Mouse (Mus musculus): ENCODE results near the gene Zfp683.

Zfp683 gene

DNA sequence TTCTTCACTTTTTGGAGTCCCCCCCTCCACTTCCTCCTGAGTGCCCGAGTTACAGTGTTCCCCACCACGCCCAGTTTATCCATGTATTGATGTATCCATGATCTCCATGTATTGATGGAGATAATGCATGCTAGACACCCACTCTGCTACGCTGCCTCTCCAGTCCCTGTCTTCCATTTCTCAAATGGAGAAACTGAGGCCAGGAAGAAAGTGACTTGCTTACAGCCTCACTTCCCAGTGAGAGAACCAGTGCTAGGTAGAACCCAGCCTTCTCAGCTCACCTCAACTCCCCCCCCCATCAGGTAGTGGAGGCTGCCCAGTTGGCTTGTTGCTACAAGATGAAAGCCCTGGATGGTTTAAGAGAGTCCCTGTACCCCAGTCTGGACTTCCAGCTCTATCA is at the start of gene Zfp683:
Zfp683 (plus strand) TSS at position 301 of the 400 bp plus-strand sequence.
- no peak for DNase-seq (ENCODE audit: low spot score)

DNA sequence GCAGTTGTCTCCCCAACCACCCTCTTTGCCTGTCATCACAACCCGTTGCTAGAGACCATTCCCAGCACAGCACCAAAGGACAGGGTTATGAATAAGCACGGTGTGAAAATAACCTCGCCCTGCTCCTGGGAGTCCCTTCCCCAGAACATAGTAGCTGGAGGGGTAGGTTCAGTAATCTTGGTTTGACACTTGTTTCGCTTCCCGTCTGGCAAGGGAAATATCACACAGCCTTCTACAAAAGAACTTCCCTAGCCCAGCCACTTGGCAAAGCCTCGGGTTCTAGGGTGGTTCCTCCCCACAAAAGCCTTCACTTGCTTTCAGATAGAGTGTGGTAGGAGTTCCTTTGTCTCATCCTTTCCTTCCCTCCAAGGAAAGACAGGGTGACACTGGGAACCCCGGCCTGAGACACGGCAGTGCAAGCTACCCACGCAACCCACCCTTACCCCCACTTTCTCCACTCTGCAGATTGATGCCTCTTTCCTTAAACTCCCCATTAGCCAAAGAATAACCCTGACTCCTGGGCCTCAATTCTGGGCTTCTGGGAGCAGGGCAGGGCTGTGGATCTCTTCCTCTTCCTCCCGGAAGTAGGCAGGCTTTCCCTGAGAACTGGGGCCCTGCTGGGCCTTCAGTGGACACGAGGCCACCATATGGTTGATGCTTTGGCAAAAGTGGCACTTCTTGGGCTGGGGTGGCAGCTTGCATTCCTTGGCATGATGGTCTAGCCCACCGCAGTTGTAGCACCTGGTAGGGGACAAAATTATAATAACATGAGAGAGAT is 47.9 kb upstream of the Zfp683 start:
- no peak for DNase-seq (ENCODE audit: low spot score)

DNA sequence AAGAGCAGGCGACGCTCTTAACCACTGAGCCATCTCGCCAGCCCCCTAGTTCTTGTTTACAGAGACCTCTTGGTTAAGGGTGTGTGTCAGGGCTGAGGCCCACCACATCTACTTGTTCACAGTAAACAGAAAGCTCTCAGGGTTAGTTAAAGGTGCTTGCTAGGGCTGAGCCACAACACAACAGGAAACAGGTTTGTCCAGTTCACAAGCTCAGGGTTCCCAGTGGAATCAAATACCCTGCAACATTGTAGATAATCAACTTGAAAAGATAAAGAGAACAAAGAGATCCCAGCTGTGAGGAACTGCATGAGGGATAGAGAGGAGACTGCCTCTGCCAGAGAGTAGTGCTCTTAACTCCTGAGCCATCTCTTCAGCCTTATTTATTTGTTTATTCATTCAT is 46.8 kb upstream of the Zfp683 start:
- no peak for DNase-seq (ENCODE audit: low spot score)

DNA sequence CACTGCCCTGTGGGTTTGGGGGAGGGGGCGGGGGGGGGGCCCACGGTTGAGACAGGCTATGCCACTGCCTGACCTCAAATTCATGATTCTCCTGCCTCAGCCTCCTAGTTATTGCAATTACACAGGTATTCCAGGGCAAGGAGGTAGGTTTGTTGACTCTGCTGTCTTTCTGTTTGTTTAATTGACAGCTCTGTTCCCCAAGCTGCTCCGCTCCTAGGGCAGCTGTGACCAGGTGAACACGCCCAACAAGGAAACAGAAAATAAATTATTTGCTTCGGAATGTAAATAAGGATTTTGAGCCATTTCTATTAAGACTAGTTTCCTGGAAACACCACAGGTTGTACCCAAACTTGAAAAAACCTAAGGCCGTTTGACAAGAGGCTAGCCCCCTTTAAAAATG is 43.9 kb upstream of the Zfp683 start:
- DNase-seq (ENCODE audit: low spot score): no peak

DNA sequence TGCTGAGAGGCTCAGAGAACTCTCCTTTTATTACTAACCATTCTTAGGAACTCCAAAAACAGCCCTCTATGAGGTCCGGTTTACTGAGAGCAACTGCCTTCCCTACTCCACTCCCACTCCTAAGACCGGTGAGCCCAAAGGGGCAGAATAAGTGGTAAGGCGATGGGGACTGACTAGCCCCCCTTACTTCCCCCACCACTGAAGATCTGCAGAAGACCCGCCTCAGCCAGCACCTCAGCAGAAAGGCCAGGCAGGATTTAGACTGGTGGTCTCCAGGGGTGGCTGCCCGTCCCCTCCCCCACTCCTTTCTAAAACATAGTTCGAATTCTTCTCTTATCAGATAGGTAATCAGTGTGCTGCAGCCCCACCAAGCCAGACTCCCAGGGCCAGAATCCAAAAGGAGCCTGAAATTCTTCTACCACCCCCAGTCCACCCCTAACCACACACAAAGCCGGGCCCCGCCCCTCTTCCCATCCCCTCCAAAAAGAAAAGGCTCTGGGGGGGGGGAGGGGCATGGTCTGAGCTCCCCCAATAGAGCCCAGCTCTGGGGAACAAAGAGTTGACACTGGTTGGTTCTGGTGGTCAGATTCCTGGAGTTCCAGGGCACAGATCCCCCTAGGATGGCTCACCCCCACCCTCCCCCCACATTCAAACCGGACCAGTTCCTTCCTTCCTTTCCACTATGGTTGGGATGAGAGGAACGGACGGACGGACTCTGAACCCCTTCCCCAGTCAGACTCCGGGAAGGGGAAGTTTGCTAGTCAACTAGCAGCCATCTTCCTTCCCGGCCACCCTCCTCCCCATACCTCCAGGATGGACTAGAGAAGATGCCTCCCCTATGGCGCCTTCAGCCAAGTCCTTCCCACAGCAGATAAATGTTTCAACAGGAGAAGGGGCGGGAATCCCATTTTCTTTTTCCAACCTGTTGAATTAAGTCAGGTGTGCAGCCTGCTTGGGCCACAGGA is 41.9 kb upstream of the Zfp683 start:
- DNase-seq (ENCODE audit: low spot score): peak; percentile 71

DNA sequence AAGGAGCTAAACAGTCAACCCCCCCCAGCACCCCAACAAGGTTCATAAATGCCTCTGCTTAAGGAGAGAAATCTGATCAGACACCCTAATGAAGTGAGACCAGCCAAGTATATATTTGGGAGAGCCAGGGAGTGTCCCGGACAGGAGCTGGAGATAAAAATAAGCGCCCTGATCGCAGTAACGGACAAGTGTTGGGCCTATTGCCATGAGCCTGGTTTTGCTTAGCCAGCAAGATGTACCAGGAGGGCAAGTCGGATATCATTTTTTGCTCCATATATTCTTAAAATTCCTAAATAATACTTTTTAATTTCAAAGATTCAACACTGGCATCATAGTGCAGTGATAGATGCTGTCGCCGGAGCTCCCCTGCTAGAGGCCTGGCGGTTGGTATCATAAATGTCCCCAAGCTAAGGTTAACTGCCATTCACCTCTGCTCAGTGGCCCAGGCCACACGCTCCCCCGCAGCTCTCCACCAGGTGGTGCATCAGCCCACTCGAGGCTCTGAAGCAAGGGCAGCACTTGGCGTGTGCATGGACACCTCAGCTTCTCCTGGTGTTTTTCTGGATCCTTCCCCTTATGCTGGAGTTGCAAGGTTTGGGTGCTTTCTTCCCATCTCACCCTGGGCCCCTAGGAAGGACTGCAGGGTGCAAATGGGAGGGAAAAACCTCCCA is 40.6 kb upstream of the Zfp683 start:
- DNase-seq (ENCODE audit: low spot score): peak; percentile 75

DNA sequence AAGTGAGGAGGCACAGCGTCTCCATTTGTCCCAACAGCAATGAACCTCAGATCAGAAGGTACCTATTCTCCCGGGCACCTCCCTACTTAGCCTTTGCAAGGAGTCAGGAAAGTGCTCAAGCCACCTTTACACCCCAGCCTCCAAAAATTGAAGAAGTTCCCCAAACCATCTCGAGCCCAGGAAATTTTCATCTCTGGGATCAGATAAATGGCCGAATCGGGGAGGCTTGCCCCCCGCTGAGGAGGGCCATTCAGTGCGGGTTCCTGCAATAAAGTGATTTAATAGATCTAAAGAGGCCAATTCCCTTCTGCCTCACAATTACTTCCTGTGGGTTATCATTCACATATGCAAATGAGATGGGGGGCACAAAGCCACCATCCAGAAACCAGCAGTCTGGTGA is 37.4 kb upstream of the Zfp683 start:
- DNase-seq (ENCODE audit: low spot score): no peak

DNA sequence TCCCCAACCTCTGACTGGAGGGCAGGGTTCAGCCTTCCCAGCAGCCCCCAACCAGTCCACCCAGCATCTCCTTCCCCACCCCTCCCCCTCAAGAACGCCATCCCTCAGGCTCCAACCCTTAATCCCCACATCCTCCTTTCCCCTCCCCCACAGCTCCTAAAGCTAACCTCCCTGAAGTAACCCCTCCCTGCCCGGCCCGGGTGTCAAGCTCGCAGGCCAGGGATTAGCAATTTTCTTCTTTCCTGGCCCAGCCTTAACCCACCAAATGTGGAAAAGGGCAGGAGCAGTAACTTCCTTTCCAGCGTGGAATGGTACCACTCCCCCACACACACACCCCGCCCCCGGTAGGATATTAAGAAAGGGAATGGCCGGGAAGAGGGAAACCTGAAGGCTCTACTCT is 36.9 kb upstream of the Zfp683 start:
- peak; percentile 89 for DNase-seq (ENCODE audit: low spot score)

DNA sequence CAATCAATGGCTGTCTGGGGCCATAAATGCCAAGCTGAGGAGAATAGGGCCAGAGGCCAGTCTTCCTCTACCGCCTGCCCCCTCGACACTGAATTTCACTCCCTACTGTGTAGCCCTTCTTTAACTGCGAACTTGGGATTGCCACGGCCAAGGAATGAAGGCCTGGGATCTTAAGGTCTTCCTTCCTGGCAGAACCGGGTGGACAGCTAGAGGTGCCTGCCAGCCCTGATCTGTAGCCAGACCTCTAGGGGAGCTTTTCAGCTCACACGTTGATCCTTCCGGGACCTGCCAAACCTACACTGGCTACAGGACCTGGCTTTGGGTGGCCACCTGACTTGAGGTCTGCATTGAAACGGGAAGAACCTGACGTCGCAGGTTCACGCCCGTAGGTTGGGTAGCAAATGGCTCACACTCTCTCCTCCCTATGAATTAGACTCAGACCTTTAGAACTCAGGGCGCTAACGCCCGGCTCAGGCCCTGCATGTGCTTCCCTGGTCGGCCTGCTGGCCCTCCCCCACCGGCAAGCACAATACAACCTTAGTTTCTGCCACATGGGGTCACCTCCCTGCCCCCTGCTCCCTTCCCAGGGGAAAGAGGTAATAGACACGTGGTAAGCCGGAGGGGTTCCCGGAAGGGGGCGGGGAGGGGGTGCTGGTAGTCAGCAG is 36.3 kb upstream of the Zfp683 start:
- DNase-seq (ENCODE audit: low spot score): peak; percentile 73

DNA sequence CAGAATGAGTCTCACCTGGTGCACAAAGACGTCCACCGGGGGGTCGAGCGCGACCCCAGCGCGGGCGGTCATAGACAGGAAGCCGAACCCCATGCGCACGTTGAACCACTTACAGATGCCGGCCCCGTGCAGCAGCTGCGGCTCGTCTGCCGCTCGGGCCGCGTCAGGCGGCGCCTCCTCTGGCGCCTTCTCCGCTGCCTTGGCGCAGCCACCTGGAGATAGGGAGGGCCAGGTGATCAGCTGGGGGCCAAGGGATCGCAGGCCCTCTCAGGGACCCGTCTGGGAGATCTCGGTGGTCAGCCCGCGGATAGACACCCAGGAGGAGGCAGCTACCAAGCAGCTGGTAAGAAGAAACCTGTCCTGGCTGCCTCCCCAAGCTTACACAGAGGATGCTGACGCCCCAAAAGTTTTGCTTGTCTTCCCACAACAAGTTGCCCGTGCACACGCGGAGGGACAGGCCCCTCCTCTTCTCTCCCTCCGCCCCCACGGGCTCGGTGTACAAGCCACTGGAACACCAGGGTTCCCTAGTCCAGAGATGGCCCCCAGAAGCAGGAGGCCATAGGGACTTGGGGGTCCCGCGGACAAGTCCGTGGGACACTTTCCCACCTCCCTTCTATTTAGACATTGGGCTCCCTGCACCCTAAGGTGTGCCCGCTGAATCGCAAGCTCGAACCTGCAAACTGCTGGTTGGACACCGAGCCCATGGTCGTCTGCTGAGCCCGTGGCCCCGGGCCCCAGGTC is 35.4 kb upstream of the Zfp683 start:
- DNase-seq (ENCODE audit: low spot score): peak; percentile 75

DNA sequence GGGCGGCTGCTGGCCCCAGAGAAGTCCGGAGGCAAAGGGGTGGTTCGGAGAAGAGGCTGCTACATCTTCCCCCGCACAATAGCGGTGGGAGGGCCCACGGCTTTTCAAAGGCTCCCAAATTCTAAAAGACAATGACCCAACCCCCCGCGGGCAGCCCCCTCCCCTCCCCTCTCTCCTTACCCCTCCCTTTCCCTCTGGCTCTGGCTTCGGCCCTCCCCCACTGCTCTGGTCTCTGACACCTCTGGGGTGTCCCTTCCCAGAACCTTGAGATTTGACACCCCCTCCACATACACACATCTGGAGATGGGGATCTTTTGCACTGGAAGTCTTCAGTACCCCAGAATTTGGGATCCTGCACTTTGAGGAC is 34.9 kb upstream of the Zfp683 start, which contains the start of gene Lin28a:
Lin28a (minus strand) TSS at position 63 of the 367 bp plus-strand sequence.
- DNase-seq (ENCODE audit: low spot score): peak; percentile 85

DNA sequence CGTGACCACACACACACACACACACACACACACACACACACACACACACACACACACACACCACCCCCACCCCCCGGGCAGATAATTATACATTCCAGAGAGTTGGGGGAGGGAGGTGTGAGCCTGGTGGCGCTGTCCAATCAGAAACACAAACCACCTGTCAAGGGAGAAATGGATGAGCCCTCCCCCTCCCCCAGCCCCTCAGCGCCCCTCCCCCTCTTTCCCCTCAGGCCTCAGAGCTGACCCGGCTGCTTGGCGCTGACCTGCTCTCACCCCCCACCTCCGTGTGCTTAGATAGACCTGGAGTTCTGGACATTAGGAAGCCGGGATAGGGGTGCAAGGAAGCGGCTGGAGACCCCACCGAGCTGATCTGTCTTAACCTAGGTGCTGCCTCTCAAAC is 34.4 kb upstream of the Zfp683 start:
- DNase-seq (ENCODE audit: low spot score): peak; percentile 88

DNA sequence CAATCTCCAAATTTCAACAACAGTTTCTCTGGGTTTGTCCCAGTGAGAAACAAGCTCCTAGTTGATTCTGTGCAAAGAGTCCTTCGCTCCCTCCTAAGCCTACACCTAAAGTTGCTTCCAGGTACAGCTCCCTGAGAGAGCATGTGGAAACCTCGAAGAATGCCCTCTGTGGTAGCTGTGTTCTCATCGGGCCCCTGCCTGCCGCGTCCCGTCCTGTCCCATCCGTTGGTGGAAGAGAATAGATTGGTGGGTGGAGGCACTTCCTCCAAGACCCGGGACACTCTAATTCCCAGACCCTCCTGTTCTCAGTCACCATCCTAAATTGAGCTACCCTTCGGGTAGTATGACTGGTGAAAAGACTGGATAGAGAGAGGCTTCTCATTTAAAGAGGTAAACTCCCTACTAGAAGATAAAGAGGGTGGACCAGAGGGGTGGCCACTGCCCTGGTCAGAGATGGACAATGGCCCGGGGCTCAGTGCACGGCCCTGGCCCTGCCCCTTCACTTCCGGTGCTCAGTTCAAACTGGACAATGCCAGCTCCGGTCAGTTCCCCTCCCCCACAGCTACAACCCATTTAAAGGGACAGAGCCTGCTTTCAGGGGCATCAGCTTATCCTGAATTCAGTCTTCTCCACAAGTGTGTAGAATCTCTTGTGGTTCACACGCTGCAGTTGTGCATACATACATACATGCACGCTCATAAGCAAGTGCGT is 33.8 kb upstream of the Zfp683 start:
- peak; percentile 96 for DNase-seq (ENCODE audit: low spot score)

DNA sequence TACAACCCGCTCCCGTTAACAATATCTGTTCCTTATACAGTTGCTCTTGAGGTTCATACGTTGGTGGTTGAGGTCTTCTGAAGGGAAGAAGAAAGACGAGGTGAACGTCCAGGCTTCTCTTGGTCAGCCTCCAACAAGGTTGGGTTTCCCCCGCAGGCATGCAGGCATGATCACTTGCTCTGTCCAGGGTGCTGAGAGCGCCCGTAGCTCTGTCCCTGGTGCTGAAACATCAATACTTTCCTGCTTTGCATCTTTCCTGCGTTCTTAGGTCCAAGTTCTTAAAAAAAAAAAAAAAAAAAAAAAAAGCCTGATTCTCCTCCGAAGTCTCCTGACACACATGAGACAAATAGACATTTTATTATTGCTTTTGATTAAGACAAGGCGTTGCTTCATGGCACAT is 33.0 kb upstream of the Zfp683 start:
- peak; percentile 87 for DNase-seq (ENCODE audit: low spot score)

DNA sequence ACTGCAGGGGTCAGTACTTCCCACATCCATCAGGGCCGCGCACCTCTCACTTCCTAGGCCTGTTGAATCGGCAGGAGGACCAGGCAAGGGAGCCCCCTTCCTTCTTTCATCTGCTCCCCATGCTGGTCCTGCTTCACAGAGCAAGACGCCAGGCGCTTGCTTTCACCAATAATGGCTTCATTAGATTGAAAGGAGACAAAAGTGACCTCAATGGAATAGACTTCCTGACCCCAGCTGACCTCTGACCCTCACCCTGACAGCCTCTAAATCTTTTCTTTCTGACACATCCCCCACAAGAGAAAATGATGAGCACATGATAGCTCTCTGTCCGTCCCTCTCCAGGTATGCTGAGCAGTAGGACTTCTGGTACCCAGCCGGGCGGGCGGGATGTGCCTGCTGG is 27.8 kb upstream of the Zfp683 start:
- peak; percentile 53 for DNase-seq (ENCODE audit: low spot score)

DNA sequence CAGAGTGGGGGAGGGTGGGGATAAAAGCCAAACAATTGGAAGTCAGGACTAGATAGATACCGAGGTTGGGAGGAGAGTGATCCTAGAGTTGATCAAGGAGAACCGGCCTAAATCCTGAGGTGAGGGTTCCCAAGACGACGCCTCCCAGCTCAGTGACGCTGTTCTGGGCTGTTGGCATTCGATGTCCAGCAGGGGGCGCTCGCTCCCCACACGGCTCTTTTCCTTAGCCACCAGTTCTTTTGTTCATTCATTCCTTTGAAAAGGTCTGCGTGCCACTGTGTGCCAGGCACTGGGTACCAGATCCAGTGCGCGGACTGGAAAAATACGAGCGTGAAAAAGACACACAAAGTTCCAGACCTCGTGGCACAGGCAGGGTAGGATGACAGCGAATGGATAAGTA is 17.7 kb upstream of the Zfp683 start:
- DNase-seq (ENCODE audit: low spot score): peak; percentile 92

DNA sequence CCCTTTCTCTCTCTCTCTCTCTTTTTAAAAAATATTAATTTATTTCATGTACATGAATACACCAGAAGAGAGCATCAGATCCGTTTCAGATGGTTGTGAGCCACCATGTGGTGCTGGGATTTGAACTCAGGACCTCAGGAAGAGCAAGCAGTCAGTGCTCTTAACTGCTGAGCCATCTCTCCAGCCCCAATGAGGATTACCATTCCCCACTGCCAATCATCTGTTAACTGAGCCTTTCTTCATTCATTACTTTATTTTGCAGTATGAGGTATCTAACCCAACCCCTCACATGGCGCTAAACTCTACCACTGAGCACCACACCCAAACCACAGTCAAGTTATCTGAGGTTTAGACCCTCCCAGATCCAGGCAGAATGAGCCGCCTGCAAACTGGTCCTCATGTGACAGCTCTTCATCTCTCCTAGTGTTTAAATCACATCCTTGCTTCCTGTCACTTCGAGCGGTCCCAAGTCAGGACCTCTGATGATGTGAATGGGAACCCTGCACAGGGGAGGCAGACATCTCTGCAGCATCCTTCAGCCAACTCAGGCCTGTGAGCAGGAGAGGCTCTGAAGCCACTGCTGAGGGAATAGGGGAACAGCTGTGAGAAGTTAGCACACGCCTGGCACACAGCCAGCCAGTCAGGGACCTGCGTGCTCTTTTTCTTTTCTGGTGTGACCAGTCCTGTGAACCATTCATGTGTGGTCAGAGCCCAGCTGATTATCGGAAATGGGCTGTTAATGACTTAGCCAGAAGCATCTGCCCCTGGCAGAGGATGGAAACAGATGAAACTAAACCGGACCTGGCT is 12.1 kb upstream of the Zfp683 start:
- no peak for DNase-seq (ENCODE audit: low spot score)

DNA sequence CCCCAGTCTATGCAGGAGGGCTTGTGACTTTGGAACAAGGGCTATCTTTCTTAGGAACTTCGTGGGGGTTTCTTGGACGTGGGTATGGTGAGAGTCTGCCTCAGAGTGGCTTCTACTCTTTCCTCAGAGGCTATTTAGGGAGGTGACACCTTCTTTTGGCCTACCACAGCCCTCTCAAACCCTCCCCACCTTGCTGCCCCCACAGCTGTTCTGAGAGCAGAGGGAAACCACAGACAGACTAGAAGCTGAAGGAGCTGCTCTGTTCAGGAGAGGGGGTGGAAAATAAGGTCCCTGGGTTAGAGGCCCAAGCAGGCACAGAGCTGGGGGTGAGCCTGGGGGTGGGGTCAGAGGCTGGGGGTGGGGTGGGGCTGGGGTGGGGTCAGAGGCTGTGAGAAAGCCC is 10.6 kb upstream of the Zfp683 start:
- DNase-seq (ENCODE audit: low spot score): no peak

DNA sequence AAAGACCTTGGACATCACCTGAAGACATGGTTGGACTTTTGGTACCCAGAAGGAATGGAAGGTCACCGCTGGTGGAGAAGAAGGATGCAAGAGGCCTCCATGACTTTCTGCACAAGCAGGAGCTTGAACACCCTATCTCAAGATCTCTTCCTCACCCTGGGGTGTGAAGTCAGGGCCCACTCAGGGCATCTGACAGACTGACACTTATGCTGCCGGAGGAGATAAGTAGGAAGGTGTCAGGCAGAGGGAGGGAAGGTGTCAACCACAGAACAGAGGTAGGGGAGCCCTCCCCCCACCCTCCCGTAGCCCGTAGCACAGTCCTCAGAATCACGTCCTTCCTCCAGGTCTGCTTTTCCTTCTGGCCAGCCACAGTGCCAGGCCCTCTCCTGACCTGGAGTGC is 6.0 kb upstream of the Zfp683 start:
- DNase-seq (ENCODE audit: low spot score): no peak

DNA sequence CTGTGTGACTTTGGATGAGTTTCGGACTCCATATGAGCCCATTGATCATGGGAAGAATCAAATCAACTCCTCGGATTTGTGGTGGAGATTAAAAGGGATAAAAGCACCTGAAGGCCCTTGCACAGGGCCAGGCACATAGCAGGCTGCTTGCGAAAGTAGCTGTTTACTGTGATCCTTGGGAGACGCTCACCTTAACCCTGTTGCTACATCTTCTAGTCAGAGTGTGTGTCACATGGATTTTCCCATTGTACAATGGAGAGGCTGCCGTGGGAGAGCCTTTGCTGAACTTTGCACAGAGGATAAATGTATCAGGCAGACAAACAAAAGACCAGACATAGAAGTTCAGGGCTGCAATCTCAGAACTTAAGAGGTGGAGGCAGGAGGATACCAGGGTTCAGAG is 1.7 kb upstream of the Zfp683 start:
- DNase-seq (ENCODE audit: low spot score): no peak

All from embryo, embryonic 10 days (tissue).